Mouse (Mus musculus): Measurements from ENCODE around the gene Glyctk.

Glyctk gene

DNA sequence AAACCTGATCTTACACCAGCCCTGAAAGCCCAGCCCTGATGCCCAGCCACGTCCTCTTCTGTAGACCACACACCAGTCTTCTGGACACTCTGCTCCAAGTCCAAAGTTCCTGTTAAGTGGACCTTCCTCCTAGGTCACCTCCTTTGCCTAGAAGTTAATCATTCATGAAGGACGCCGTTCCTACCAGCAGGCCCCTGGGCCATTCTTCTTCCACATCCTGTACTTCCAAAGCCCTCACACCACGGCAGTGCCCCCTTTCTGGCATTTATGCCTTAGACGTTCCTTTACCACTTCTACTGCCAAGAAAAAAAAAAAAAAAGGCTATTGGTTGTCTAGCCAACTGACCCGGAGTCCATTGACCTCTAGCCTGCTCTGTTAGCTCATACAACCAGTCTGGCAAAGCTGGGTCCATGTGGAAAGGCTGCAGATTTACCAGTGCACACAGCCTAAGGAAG, at the start of gene Glyctk:
Gene Glyctk (minus strand): TSS at position 102 of the 455 bp plus-strand sequence.
- no peak for DNase-seq

DNA sequence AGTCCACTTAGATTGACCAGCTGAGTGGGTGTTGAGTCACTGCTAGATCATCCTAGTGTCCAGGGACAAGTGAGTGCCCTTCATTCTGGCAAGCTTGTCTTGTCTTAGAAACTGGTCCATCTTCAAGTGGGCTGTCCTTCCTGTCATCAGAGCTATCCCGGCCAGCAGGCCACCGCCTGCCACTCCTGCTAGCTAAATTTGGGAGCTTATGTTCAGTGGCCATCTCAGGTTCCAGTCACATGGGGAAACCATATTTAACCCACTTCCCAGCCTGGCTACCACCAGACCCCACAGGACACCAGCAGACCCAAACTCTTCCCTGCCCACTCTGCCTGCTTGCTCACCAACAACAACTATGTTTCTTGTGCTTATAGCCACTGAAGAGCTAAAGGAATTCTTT, 48.6 kb upstream of the Glyctk start:
- DNase-seq, result no peak

- no peak for DNase-seq
Measured at GRCm38 (mm10) chr9:106205713-106206290, 47.9 kb upstream of the Glyctk start.

DNA sequence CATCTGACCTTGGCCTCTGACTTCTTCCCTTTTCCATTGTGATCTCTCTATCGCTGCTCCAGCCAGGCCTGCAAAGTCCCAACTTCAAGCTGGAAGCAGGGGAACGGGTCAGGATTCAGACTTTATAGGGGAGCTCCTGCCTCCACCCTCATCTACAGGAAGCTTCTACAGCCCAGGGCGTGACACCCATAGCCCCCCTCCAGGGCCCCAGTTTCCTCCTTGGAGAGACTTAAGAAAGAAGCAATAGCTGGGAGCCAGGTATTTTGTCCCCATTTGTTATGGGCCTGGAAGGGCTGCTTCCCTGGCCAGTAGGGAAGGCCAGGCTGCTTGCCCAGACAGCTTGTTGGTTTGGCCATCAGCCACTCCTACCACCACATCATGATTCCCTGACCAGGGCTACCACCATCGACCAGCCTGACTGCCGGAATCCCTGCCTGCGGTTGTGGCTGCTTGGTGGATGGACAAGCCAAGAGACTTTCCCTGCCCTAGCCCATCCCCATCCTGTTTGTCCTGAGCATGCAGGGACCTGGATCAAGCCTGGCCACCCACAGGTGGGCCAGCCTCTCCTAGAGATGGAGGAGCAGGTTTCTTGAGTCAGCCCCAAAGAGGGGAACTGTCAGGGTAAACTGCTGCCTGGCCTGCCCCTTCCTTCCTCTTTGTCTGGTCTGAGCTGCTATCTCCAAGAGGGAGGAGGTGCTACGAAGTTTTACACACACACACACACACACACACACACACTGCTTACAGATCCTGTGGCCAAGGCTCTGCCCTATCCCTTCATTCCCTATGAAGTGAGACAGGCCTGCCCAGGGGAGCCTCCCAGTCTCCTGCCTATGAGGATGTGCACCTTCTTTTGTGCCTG, 46.3 kb upstream of the Glyctk start:
- DNase-seq, result no peak

DNA sequence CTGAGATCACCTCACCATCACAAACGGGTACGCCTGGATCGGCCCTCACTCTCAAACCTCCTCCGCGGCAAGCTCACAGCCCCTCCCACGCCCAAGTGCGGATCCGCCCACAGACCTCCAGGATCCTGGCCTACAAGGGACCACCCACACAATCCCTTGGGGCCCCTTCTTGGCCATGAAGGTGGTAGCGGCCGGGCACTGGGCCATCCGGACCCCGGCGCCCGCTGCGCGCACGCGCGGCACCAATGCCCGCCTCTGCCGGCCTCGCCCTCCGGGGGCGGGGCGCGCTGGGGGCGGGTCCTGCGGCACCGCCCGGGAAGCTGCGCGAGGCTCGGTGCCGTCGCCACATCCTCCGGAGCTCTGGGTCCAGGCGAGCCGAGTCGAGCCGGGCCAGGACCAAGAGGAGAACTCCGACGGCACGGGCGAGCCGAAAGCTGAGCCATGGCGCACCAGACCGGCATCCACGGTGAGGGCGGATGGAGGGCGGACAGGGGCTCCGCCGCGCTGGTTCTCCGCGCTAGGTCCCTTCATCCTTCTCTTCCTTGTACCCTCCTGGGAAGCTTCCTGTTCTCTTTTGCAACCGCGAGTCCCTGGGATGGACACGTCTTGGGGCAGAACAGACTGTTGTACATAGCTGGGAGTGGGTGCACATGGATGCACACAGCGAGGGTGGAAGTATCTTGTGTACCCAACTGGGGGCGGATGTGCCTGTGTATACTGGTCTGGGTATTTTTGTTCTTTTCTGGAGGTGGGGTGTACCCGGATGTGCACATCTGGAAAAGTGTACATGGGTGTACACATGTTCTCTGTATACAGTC, 45.1 kb upstream of the Glyctk start, which contains the start of gene Twf2:
Gene Twf2 (plus strand): TSS at position 290 of the 818 bp plus-strand sequence.
- peak; percentile 90 to 93 for DNase-seq

DNA sequence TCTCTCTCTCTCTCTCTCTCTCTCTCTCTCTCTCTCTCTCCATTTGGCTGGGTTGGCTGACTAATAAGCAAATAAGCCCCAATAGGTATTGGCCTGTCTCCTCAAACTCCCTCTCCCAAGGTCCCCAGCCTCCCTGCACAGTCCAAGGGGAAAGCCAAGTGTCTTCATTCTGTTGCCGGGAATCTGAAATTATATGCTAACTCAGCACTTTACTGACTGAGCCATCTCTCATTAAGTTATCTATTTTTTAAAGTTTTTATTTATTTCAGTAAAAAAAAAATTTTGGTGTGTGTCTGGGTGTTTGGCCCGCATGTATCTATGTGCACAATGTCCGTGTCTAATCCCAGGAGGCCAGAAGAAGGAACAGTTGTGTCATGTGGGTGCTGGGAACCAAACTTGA, 44.0 kb upstream of the Glyctk start:
- DNase-seq, result no peak

- DNase-seq, result no peak
Measured at GRCm38 (mm10) chr9:106199535-106200272, 41.8 kb upstream of the Glyctk start, which contains the start of gene Ppm1m. Ppm1m (minus strand) TSS chr9:106199746.

- DNase-seq, result peak; percentile 83 to 88
Measured at GRCm38 (mm10) chr9:106198962-106199458, 41.1 kb upstream of the Glyctk start.

DNA sequence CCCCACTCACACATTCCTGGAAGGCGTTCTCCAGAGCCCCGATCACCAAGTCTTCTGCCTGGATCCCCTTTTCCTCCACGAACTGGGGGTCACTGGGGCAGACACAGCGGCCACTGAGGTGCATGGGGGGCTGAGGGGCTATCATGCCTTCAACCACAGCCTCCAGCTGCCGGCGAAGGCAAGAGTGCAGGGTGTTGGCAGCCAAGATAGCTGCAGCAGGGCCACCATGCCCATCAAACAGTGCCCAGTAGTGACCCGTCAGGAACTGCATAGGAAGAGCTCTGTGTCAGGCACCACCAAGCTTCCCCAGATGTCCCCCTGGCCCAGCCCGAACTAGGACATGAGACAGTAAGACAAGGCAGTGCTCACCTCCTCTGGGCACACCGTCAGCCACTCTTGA, 39.8 kb upstream of the Glyctk start:
- DNase-seq, result no peak

- no peak for DNase-seq
Measured at GRCm38 (mm10) chr9:106197081-106197713, 39.3 kb upstream of the Glyctk start.

DNA sequence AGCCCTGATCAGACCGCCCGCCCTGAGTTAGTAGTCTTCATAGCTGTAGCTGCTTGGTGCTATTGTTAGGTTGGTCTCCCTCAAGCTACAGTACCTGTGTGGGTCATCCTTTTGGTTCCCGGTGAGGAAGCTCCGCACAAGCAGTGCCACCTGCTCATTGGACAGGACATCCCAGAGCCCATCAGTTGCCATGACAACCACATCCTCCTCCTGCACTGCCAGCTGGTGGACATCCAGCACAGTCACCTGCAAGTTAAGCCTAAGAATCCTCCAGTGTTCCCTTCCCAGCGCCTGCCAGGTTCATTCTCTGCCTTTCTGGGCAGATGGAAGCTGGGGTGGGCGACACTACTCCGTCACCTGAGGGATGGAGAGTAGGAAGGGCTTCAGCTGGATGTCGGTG, 37.8 kb upstream of the Glyctk start:
- DNase-seq, result no peak

GRCm38 (mm10) chr9:106193930-106194807, 36.2 kb upstream of the Glyctk start:
- DNase-seq, result no peak

DNA sequence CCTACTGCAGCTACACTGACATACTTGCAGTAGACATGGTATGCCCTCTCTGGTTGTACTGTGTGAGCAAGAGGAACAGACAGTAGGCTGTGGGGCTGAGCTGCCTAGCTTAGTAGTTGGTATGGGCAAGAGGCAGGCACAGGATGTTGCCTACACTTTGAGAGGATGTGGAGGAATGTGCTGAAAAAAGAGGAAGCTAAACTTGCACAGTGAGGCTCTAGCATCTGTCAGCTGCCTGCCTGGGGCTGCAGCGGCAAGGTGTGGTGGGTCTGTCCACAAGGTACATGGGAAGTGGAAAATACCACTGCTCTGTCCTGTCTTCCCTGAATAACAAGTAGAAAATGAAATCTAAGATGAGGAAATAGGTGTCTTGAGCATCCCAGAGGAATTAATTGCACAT, 35.1 kb upstream of the Glyctk start:
- no peak for DNase-seq

- DNase-seq, result no peak
Measured at GRCm38 (mm10) chr9:106192024-106192423, 34.1 kb upstream of the Glyctk start.

DNA sequence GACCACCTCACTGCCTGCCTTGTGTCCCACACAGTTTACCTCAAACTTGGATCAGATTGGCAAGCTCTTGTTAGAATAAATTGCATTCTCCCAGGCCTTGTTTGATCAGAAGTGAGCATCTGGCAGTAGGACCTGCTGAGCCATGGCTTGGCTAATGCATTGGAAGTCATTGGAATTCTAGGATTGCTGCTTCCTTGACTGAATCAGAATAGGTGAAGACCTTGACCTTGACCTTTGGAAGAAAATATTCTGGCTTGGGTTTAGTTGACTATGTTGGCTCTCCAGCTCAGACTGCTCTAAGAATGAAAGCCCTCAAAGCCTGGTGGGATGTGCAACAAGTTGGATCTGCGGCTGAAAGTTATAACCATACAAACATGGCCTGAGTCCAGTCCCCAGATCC, 33.4 kb upstream of the Glyctk start:
- no peak for DNase-seq

GRCm38 (mm10) chr9:106183996-106184395, 26.1 kb upstream of the Glyctk start:
- no peak for DNase-seq

GRCm38 (mm10) chr9:106182146-106182545, 24.2 kb upstream of the Glyctk start:
- DNase-seq, result no peak

GRCm38 (mm10) chr9:106179964-106180363, 22.0 kb upstream of the Glyctk start:
- no peak for DNase-seq

- DNase-seq, result no peak
Measured at GRCm38 (mm10) chr9:106179454-106179853, 21.5 kb upstream of the Glyctk start.

DNA sequence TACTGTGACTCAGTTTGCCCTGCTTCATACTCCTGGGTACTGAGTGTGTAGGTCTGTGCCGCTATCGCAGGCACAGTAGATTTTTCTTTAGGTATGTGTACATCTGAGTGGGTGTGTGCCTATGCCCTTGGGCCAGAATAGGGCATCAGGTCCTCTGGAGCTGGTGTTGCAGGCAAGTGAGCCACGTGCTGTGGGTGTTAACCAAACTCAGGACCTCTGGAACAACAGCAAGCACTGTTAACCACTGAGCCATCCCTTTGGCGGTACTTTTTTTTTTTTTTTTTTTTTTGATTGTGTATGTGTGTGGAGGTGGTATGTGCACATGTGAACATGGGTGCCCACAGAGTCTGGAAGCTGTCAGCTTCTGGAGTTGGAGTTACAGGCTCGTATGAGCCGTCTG, 19.9 kb upstream of the Glyctk start:
- no peak for DNase-seq

GRCm38 (mm10) chr9:106176769-106177168, 18.8 kb upstream of the Glyctk start:
- no peak for DNase-seq
